Mouse (Mus musculus) spleen, embryonic (tissue): ENCODE measurements around the gene Abr.

Source experiments
- CTCF ChIA-PET: fragments of 350-600 bp; sonication (Branson Sonifier 250); formaldehyde crosslinking; loops from one replicate; lab custom pipeline; 2022; lab: Charles Lee

The Abr gene

GRCm38 (mm10) chr11:76496086-76496771 lies 125.9 kb downstream of the Abr start:
- CTCF ChIA-PET: interaction anchor here (0.7 to 2.6 kb wide), 4 partner anchors 16 to 167 kb away, joined by 4 to 13 read pairs (median 10); no protein-coding TSS in a partner anchor

- CTCF ChIA-PET: interaction anchor here (1.0 to 2.6 kb wide), 3 partner anchors 16 to 40 kb away, joined by 9 to 13 read pairs (median 10); no protein-coding TSS in a partner anchor
These were observed 126.7 kb downstream of the Abr start for GRCm38 (mm10) chr11:76495127-76496028.

GRCm38 (mm10) chr11:76494360-76495126 lies 127.6 kb downstream of the Abr start:
- CTCF ChIA-PET: interaction anchor here (0.6 to 2.6 kb wide), 2 partner anchors 39 to 75 kb away, joined by 3 to 13 read pairs; no protein-coding TSS in a partner anchor

GRCm38 (mm10) chr11:76493811-76494274 lies 128.3 kb downstream of the Abr start:
- CTCF ChIA-PET: interaction anchor here (0.6 to 0.9 kb wide), 4 partner anchors 32 to 725 kb away, joined by 3 read pairs; no protein-coding TSS in a partner anchor

GRCm38 (mm10) chr11:76493167-76493566 lies 128.9 kb downstream of the Abr start:
- CTCF ChIA-PET: interaction anchor here (0.5 to 0.9 kb wide), 4 partner anchors 32 to 724 kb away, joined by 3 read pairs; no protein-coding TSS in a partner anchor

- CTCF ChIA-PET: no interaction called here
These were observed 130.3 kb downstream of the Abr start for GRCm38 (mm10) chr11:76491817-76492216.

- CTCF ChIA-PET: no interaction called here
These were observed 132.7 kb downstream of the Abr start for GRCm38 (mm10) chr11:76489407-76489806.

GRCm38 (mm10) chr11:76487024-76487423 lies 135.1 kb downstream of the Abr start:
- CTCF ChIA-PET: no interaction called here

- CTCF ChIA-PET: no interaction called here
These were observed 138.1 kb downstream of the Abr start for GRCm38 (mm10) chr11:76484033-76484432.

- CTCF ChIA-PET: no interaction called here
These were observed 138.9 kb downstream of the Abr start for GRCm38 (mm10) chr11:76483171-76483727.

GRCm38 (mm10) chr11:76482697-76483096 lies 139.4 kb downstream of the Abr start:
- CTCF ChIA-PET: no interaction called here

GRCm38 (mm10) chr11:76482183-76482582 lies 139.9 kb downstream of the Abr start:
- CTCF ChIA-PET: no interaction called here

GRCm38 (mm10) chr11:76479729-76480128 lies 142.4 kb downstream of the Abr start:
- CTCF ChIA-PET: interaction anchor here (0.8 kb wide), 1 partner anchor 16 kb away, joined by 10 read pairs; no protein-coding TSS in a partner anchor

- CTCF ChIA-PET: interaction anchor here (0.8 kb wide), 1 partner anchor 17 kb away, joined by 10 read pairs; no protein-coding TSS in a partner anchor
These were observed 143.1 kb downstream of the Abr start for GRCm38 (mm10) chr11:76478676-76479655.

GRCm38 (mm10) chr11:76477095-76477525 lies 145.0 kb downstream of the Abr start:
- CTCF ChIA-PET: no interaction called here

- CTCF ChIA-PET: no interaction called here
These were observed 145.6 kb downstream of the Abr start for GRCm38 (mm10) chr11:76476376-76477094.

- CTCF ChIA-PET: interaction anchor here (0.6 kb wide), 2 partner anchors 252 to 823 kb away, joined by 7 to 19 read pairs; no protein-coding TSS in a partner anchor
These were observed 149.5 kb downstream of the Abr start for GRCm38 (mm10) chr11:76472617-76473016.

GRCm38 (mm10) chr11:76469311-76469998 lies 152.7 kb downstream of the Abr start:
- CTCF ChIA-PET: interaction anchor here (0.6 kb wide), 1 partner anchor 12 kb away, joined by 3 read pairs; no protein-coding TSS in a partner anchor
